Mouse (Mus musculus) midbrain, embryonic 15.5 days (tissue): ENCODE data around the gene Sgpl1. TPM values are rescaled to one million over a fixed set of nuclear protein-coding genes. Genes with fewer than 3 reads are reported as not detected.

Experiments used
- ATAC-seq: fragments of 200-750 bp; cut with Nextera tagmentation; replicated peaks from 2 replicates; pipeline ENCODE4 v1.8.0; 2017; ENCODE audit warnings: moderate TSS enrichment
- H3K27ac ChIP-seq: fragments of 300-500 bp; sonication (generic); 2 replicates; pipeline ENCODE4 v1.5.1; 2015; ENCODE audit warnings: mild to moderate bottlenecking, inconsistent platforms
- H3K27me3 ChIP-seq: fragments of 300-500 bp; sonication (generic); replicated peaks from 2 replicates; pipeline ENCODE4 v1.6.1; 2015; ENCODE audit warnings: inconsistent platforms
- H3K36me3 ChIP-seq: fragments of 300-500 bp; sonication (generic); replicated peaks from 2 replicates; pipeline ENCODE4 v1.6.1; 2015; ENCODE audit warnings: inconsistent platforms
- H3K4me1 ChIP-seq: fragments of 300-500 bp; sonication (generic); 2 replicates; pipeline ENCODE4 v1.6.1; 2015; ENCODE audit warnings: inconsistent platforms
- H3K4me2 ChIP-seq: fragments of 300-500 bp; sonication (generic); 2 replicates; pipeline ENCODE4 v1.6.1; 2015; ENCODE audit warnings: inconsistent platforms, mild to moderate bottlenecking, moderate library complexity
- H3K4me3 ChIP-seq: fragments of 300-500 bp; sonication (generic); 2 replicates; pipeline ENCODE4 v1.5.1; 2015; ENCODE audit warnings: mild to moderate bottlenecking, inconsistent platforms
- H3K9ac ChIP-seq: fragments of 300-500 bp; sonication (generic); 2 replicates; pipeline ENCODE4 v1.6.1; 2015; ENCODE audit warnings: mild to moderate bottlenecking, inconsistent platforms
- H3K9me3 ChIP-seq: fragments of 300-500 bp; sonication (generic); 2 replicates; pipeline ENCODE4 v1.6.1; 2016; ENCODE audit warnings: inconsistent platforms
- WGBS: fragments of 180-500 bp; shearing (Covaris S2); methylation state at CpG from one replicate; pipeline ENCODE4 v1.1.7; 2015; ENCODE audit warnings: mixed read lengths; 5-methylcytosine and 5-hydroxymethylcytosine counted together
- polyA plus RNA-seq: library from polyadenylated mRNA; unstranded; fragments of >200 nt; fragmentation: Nextera tagmentation; extraction: Ambion mirVana; gene quantifications from 2 replicates; pipeline ENCODE4 v1.2.1, GENCODE M21; 2015

Sgpl1 gene
- polyA plus RNA-seq, 1 experiment from 2014 or later: 50.6 TPM

DNA sequence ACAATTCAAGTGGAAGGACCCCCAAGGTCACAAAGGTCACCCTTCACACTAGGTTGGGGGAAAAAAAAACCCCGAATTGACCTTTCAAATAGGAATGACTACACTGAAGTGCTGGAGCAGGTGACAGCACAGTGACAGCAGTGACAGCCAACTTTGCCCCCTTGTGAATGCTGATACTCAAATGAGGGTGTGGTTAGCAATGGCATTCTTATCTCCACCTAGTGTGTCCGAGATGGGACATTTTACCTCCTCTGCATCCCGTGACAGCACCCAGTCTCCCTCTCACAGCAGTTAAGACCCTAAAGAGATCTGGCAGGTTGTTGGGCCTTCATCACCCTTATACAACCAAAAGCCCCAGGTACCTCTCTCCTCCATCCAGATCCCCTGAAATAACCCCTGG lies 2.0 kb upstream of the Sgpl1 start:
- Histone ChIP-seq H3K27ac (no peak overlapping the region), H3K36me3 (no peaks in the 10 kb centered on the region), H3K9me3 (no peaks in the 10 kb centered on the region), H3K4me3 (no peak overlapping the region), H3K4me1 (peaks cover 8% of the 10 kb centered on the region), H3K4me2 (no peak overlapping the region), H3K27me3 (no peaks in the 10 kb centered on the region), H3K9ac (no peak overlapping the region)
- WGBS: 84% methylated on average over 3 of the region's 3 CpGs
- ATAC-seq: no peak

- H3K27me3 ChIP-seq: no peaks in the 10 kb centered on the region
- H3K9ac ChIP-seq: peak overlapping the region; percentile 88
- no peaks in the 10 kb centered on the region for H3K9me3 ChIP-seq
- no peaks in the 10 kb centered on the region for H3K36me3 ChIP-seq
- peaks cover 13% of the 10 kb centered on the region for H3K4me1 ChIP-seq
- ATAC-seq: no peak
- WGBS: 0% methylated on average over 14 of the region's 14 CpGs
- peak overlapping the region; percentile 81 for H3K4me2 ChIP-seq
- H3K27ac ChIP-seq: peak overlapping the region; percentile 87
- H3K4me3 ChIP-seq: peak overlapping the region; percentile 60
These were observed 721 bp downstream of the Sgpl1 start for GRCm38 (mm10) chr10:61146807-61147156.

DNA sequence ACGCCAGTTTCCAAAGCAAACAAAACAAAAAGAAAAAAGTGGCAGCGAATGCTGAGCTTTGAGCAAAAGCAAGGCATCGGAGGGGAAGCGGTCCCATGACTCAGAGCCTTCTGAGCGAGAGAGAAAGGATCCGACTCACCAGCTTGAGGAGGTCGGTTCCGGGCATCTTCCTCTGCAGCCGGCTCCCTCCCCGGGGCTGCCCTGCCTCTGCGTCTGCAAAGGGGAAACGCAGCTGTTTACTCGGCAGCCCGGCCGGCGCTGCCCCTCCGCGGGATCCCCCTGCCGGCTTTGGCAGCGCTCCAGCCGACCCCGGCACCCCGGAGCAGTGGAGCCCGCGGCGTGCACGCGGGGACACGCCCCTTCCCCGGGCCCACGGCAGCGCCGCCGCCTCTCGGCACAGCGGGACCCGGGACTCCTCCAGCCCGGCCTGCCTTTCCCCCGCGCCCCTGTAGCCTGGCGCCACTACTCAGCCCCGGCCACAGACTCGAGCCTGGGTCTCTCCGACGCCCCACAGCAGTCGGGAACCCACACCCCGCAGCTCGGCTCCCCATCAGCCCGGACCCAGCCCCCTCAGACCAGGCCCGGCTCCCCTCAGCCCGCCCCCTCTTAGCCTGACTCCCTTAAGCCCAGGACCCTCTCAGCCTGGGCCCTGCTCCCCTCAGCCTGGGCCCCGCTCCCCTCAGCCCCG lies 1.2 kb downstream of the Sgpl1 start:
- peak; percentile 72 for ATAC-seq
- under 1% methylated on average over 51 of the region's 53 CpGs for WGBS

DNA sequence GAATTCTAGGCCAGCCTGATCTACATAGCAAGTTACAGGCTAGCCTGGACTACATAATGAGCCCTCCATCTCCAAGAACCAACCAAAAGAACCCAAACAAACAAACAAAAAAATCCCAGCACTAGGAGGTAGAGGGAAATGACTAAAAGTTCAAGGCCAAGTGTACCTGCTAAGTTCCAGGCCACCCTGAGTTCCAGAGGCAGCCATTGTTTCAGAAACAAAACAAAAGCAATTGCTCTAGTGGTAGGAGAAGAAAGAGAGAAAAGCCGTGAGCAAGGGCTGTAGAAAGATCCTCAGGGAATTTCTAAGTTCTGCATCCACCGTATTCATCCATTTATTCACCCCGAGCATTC lies 1.8 kb downstream of the Sgpl1 start:
- peak overlapping the region; percentile 87 for H3K27ac ChIP-seq
- peak overlapping the region; percentile 81 for H3K4me2 ChIP-seq
- H3K9ac ChIP-seq: peak overlapping the region; percentile 88
- no peaks in the 10 kb centered on the region for H3K27me3 ChIP-seq
- no peak for ATAC-seq
- H3K9me3 ChIP-seq: no peaks in the 10 kb centered on the region
- H3K4me1 ChIP-seq: peaks cover 13% of the 10 kb centered on the region
- H3K36me3 ChIP-seq: no peaks in the 10 kb centered on the region
- peak overlapping the region; percentile 60 for H3K4me3 ChIP-seq
- WGBS: 0% methylated on average over 3 of the region's 3 CpGs

More for the DNA sequence above, 1.2 kb downstream of the Sgpl1 start:
- Histone ChIP-seq H3K36me3 (no peaks in the 10 kb centered on the region), H3K27me3 (no peaks in the 10 kb centered on the region), H3K4me1 (peaks cover 13% of the 10 kb centered on the region), H3K4me2 (peak overlapping the region; percentile 81), H3K27ac (peak overlapping the region; percentile 87), H3K9me3 (no peaks in the 10 kb centered on the region), H3K4me3 (peak overlapping the region; percentile 60), H3K9ac (peak overlapping the region; percentile 88)

- H3K9me3 ChIP-seq: no peaks in the 10 kb centered on the region
- H3K4me3 ChIP-seq: no peak overlapping the region
- no peak for ATAC-seq
- H3K27ac ChIP-seq: no peak overlapping the region
- 88% methylated on average over 2 of the region's 2 CpGs for whole genome bisulfite sequencing
- H3K4me1 ChIP-seq: peaks cover 13% of the 10 kb centered on the region
- no peak overlapping the region for H3K9ac ChIP-seq
- peaks cover 4% of the 10 kb centered on the region; the same call in 1 of the 2 replicates for H3K36me3 ChIP-seq
- H3K4me2 ChIP-seq: no peak overlapping the region
- H3K27me3 ChIP-seq: no peaks in the 10 kb centered on the region
These were observed 4.2 kb downstream of the Sgpl1 start for GRCm38 (mm10) chr10:61143343-61143742.

DNA sequence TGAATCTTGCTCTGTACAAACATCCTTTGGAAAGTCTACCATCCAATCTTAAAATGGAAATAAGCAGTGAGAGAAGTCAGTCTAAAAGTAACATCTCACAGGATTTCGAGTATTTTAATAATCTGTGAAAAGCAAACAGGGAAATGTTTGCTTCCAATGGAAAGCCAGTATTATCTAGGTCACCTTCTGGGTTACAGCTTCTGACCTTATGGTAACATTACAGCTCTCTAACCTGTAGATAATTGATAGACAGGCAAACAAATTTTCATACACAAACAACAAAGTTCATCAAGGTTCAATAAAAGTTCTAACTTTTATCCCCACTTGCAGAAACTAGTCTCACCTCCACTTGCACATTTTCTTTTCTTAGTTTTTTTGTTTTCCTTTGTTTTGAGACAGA lies 9.9 kb downstream of the Sgpl1 start:
- Histone ChIP-seq H3K9ac (no peak overlapping the region), H3K36me3 (peaks cover 4% of the 10 kb centered on the region; the same call in 1 of the 2 replicates), H3K27me3 (no peaks in the 10 kb centered on the region), H3K4me3 (no peak overlapping the region), H3K9me3 (no peaks in the 10 kb centered on the region), H3K27ac (no peak overlapping the region), H3K4me1 (no peaks in the 10 kb centered on the region), H3K4me2 (no peak overlapping the region)
- 89% methylated on average over 1 of the region's 1 CpGs for WGBS
- ATAC-seq: no peak

DNA sequence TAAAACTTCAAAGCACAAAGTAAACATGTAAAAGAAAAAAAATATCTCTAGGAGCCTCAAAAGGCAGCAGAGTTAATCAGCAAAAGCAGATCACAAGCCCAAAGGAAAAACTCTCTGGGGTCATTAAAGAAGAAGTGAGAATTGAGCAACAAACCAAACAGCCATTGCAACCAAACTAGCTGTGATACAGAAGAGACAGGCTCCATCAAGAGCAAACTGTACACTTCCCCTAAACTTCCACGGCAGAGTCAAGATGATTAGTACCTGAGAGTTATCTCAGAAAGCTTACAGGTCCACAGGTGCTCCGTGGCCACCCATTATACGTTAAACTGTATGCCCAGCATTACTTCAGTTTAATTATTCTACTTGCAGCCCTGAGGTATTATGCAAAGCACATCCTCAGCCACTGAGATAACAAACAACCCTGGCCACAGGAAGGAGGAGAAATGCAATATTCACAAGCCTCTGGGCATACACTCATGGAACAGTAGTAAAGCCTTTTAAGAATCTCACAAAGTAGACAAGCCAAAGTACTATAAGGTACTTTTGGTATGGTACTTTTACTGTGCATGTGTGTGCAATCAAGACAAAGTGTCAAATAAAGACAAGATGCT lies 12.2 kb downstream of the Sgpl1 start:
- no peak overlapping the region for H3K27ac ChIP-seq
- no peak overlapping the region for H3K4me2 ChIP-seq
- 61% methylated on average over 3 of the region's 3 CpGs for WGBS
- H3K9ac ChIP-seq: no peak overlapping the region
- no peaks in the 10 kb centered on the region for H3K27me3 ChIP-seq
- H3K4me3 ChIP-seq: no peak overlapping the region
- no peak for ATAC-seq
- H3K9me3 ChIP-seq: no peaks in the 10 kb centered on the region
- H3K36me3 ChIP-seq: peaks cover 4% of the 10 kb centered on the region; the same call in 1 of the 2 replicates
- H3K4me1 ChIP-seq: no peaks in the 10 kb centered on the region

DNA sequence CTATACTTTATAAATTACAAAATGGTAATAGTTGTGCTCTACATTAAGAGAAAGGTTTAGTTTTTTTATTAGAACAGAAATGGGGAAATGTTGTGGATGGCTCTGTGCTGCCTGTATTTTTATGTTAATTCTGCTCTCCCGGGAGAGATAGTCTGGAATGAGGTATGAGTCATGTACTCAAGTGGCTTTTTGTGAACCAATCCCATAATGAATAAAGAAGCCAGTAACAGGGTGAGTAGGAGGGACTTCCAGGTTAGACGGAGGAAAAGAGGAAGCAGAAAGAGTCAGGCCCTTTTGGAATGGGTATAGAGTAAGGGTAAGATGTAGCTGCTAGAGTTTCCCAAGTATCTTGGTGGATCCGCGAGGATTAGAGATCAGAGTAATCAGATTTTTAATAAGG lies 13.5 kb downstream of the Sgpl1 start:
- H3K9ac ChIP-seq: no peak overlapping the region
- no peak for ATAC-seq

GRCm38 (mm10) chr10:61130959-61131358 lies 16.5 kb downstream of the Sgpl1 start:
- H3K4me2 ChIP-seq: no peak overlapping the region
- H3K9ac ChIP-seq: no peak overlapping the region
- no peak overlapping the region for H3K27ac ChIP-seq
- 77% methylated on average over 3 of the region's 3 CpGs for WGBS
- H3K9me3 ChIP-seq: no peaks in the 10 kb centered on the region
- H3K4me1 ChIP-seq: no peaks in the 10 kb centered on the region
- ATAC-seq: no peak
- H3K27me3 ChIP-seq: no peaks in the 10 kb centered on the region
- no peak overlapping the region for H3K4me3 ChIP-seq
- no peaks in the 10 kb centered on the region for H3K36me3 ChIP-seq

More for the DNA sequence above, 13.5 kb downstream of the Sgpl1 start:
- Histone ChIP-seq H3K27ac (no peak overlapping the region), H3K36me3 (no peaks in the 10 kb centered on the region; the same call in 1 of the 2 replicates), H3K4me1 (no peaks in the 10 kb centered on the region), H3K27me3 (no peaks in the 10 kb centered on the region), H3K4me2 (no peak overlapping the region), H3K9me3 (no peaks in the 10 kb centered on the region), H3K4me3 (no peak overlapping the region)
- WGBS: 71% methylated on average over 4 of the region's 4 CpGs

DNA sequence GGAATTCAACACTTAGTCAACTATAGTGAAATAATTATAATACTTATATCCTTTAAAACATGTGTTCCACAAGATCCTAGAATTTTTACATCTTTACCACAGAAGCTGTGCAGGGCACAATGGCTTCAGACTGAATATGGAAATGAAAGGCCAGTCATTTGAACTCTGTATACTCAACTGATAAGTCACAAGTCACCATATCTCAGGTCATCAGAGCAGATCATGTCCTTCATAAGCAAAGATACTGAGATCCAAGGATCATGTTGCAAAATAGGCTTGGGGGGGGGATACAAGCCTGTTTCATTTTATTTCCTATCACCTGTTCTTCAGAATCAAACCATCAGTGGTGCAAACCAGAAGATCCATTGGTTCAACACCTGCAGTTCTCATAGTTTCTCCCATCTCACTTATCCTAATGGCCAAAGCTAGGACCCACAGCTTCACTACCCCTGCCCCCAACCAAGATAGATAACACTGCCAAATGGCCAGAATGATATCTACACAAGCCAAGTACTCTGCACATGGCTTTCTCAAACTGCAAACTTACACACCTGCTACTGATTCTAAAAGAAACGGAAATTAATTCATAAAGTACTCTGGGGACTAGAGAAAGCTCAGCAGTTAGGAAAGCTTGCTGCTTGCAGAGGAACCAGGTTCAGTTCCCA lies 18.7 kb downstream of the Sgpl1 start:
- no peak overlapping the region for H3K4me3 ChIP-seq
- ATAC-seq: no peak
- no peak overlapping the region for H3K9ac ChIP-seq
- H3K9me3 ChIP-seq: no peaks in the 10 kb centered on the region
- H3K27me3 ChIP-seq: no peaks in the 10 kb centered on the region
- 79% methylated on average over 1 of the region's 1 CpGs for WGBS
- H3K4me2 ChIP-seq: no peak overlapping the region
- H3K27ac ChIP-seq: no peak overlapping the region
- no peaks in the 10 kb centered on the region for H3K4me1 ChIP-seq
- H3K36me3 ChIP-seq: no peaks in the 10 kb centered on the region

DNA sequence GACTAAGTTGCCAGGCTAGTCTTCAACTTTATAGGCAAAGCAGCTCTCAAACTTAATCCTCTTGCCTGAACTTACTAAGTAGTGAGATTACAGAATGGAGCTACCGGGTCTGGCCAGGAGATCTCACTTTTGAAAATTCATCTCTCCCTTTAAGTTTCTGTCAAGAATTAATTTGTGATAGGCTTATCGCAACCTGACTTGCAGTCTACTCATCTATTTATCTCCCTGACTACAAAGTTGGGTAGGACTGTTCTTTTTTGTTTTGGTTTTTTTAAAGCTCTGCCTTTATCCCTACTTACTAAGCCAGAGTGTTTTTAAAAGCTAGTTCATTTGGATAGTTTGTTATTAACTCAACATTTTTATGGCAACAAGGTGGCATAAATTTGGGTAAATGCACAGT lies 23.0 kb downstream of the Sgpl1 start:
- Histone ChIP-seq H3K36me3 (peaks cover 6% of the 10 kb centered on the region; the same call in 1 of the 2 replicates), H3K4me1 (no peaks in the 10 kb centered on the region), H3K9me3 (no peaks in the 10 kb centered on the region), H3K9ac (no peak overlapping the region), H3K4me2 (no peak overlapping the region), H3K27ac (no peak overlapping the region), H3K27me3 (no peaks in the 10 kb centered on the region), H3K4me3 (no peak overlapping the region)
- 87% methylated on average over 2 of the region's 2 CpGs for WGBS
- ATAC-seq: no peak

GRCm38 (mm10) chr10:61123276-61123913 lies 24.1 kb downstream of the Sgpl1 start:
- Histone ChIP-seq H3K9ac (no peak overlapping the region), H3K27me3 (no peaks in the 10 kb centered on the region), H3K27ac (no peak overlapping the region), H3K4me1 (no peaks in the 10 kb centered on the region), H3K4me2 (no peak overlapping the region), H3K9me3 (no peaks in the 10 kb centered on the region), H3K4me3 (no peak overlapping the region), H3K36me3 (peaks cover 6% of the 10 kb centered on the region; the same call in 1 of the 2 replicates)
- 97% methylated on average over 3 of the region's 3 CpGs for WGBS
- ATAC-seq: no peak
